Mouse (Mus musculus) bone marrow macrophage, adult 2 months (primary cell): Measurements from ENCODE around the gene Wdr1.

Source experiments
- CTCF ChIP-seq: IDR thresholded peaks from 2 replicates; pipeline ENCODE4 v1.5.1; 2012; ENCODE audit warnings: low read depth, mild to moderate bottlenecking, low read length, moderate library complexity
- POLR2A ChIP-seq: IDR thresholded peaks from 2 replicates; pipeline ENCODE4 v1.6.1; 2012; ENCODE audit warnings: mild to moderate bottlenecking, low read depth, low read length, borderline replicate concordance

DNA sequence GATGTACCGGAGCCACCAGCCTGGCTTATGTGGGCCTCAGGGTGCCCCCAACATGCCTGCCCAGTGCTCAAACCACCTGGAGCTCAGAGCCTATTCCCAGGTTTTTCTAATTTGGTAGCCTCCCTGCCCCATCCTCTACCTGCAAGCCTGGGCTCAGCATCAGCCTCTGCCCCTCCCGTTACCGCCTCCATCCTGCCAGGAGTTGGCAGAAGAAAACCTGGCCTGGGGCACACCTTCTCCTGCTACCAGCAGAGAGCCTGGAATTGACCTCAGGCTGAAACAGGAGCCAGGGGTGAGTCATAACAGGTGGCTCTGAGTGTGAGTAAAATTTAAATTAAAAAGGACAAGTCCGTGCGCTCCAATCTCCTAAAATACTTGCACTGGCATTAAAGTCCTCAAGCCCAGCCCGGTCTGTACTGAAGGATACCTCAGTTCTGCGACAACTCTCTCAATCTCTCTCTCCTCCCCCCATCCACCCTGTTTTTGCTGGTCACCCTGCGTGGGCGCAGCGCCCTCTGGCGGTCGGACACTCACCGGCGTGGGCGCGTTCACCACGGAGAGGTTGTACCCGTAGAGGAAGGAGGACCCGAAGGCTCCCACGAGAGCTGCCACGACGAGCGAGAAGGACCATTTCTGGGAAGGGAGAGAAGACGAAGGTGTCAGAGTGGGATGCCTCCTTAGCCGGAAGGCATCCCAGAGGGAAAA, 86.0 kb downstream of the Wdr1 start:
- no peak for TF ChIP-seq POLR2A
- TF ChIP-seq CTCF, result no peak
